Mouse (Mus musculus) liver, embryonic 16.5 days (tissue): ENCODE data around the gene Rpl23a. TPM values are rescaled to one million over a fixed set of nuclear protein-coding genes. Genes with fewer than 3 reads are reported as not detected.

Source experiments
- ATAC-seq: fragments of 200-750 bp; cut with Nextera tagmentation; 2 replicates; pipeline ENCODE4 v1.8.0; 2017; ENCODE audit warnings: low read depth, mild to moderate bottlenecking, moderate number of reproducible peaks, moderate library complexity
- H3K27ac ChIP-seq: fragments of 300-500 bp; sonication (generic); 2 replicates; pipeline ENCODE4 v1.5.1; 2014; ENCODE audit warnings: mild to moderate bottlenecking, low read length
- H3K27me3 ChIP-seq: fragments of 300-500 bp; sonication (generic); 2 replicates; pipeline ENCODE4 v1.6.1; 2014; ENCODE audit warnings: low read depth, low read length, mixed read lengths; ENCODE audit not compliant: control insufficient read depth, insufficient read depth
- H3K36me3 ChIP-seq: fragments of 300-500 bp; sonication (generic); 2 replicates; pipeline ENCODE4 v1.6.1; 2014; ENCODE audit warnings: mild to moderate bottlenecking; ENCODE audit not compliant: control insufficient read depth, insufficient read depth
- H3K4me1 ChIP-seq: fragments of 300-500 bp; sonication (generic); 2 replicates; pipeline ENCODE4 v1.6.1; 2014; ENCODE audit warnings: low read depth, low read length, mixed read lengths; ENCODE audit not compliant: control insufficient read depth
- H3K4me2 ChIP-seq: fragments of 300-500 bp; sonication (generic); 2 replicates; pipeline ENCODE4 v1.6.1; 2014; ENCODE audit warnings: low read depth, low read length, mixed read lengths
- H3K4me3 ChIP-seq: fragments of 300-500 bp; sonication (generic); 2 replicates; pipeline ENCODE4 v1.5.1; 2014; ENCODE audit warnings: low read depth, mild to moderate bottlenecking, low read length
- H3K9ac ChIP-seq: fragments of 300-500 bp; sonication (generic); 2 replicates; pipeline ENCODE4 v1.6.1; 2014; ENCODE audit warnings: low read depth, low read length
- H3K9me3 ChIP-seq: fragments of 300-500 bp; sonication (generic); replicated peaks from 2 replicates; pipeline ENCODE4 v1.6.1; 2016; ENCODE audit warnings: low read length; ENCODE audit not compliant: control insufficient read depth
- WGBS: fragments of 180-500 bp; shearing (Covaris S2); extraction: QIAGEN DNeasy Blood & Tissue Kit; methylation state at CpG from one replicate; pipeline ENCODE4 v1.1.7; 2014; ENCODE audit not compliant: insufficient replicate concordance; 5-methylcytosine and 5-hydroxymethylcytosine counted together
- polyA plus RNA-seq: library from polyadenylated mRNA; unstranded; fragments of >200 nt; fragmentation: Nextera tagmentation; extraction: Ambion mirVana; gene quantifications from 2 replicates; pipeline ENCODE4 v1.2.1, GENCODE M21; 2015

Rpl23a gene
- polyA plus RNA-seq, 1 experiment from 2014 or later: 609 TPM

DNA sequence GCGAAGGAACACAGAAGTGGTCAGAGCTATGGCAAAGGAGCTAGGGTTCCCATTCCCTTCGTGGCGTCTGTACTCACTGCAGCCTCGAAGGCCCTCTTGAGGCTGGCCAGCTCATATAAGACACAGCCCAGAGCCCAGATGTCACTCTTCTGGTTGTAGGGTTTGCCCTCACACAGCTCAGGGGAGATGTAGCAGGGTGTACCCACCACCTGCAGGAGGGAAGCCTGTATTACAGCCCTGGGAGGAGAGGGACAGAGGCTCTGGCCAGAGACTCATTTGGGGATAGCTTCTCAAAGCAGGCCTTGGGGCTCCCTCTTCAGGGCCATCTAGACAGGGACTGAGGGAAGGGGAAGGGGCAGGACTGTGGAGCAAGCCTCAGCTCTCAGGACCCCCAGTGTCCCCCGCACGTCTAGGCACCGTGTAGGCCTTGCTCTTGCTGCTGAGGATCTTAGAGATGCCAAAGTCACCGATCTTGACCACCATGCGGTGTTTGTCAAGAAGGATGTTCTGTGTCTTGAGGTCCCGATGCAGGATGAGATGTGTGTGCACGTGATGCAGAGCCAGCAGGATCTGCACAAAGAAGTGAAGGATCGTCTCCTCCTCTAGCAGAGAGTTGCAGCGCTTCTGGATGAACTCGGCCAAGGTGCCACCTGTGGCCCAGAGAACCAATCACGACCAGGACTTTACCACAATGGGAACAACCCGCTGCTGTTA is 11.2 kb downstream of the Rpl23a start:
- H3K27me3 ChIP-seq: no peaks in the 10 kb centered on the region
- H3K4me1 ChIP-seq: peaks cover 66% of the 10 kb centered on the region
- H3K36me3 ChIP-seq: no peaks in the 10 kb centered on the region
- H3K9ac ChIP-seq: no peak overlapping the region; the same call in 1 of the 2 replicates
- no peak overlapping the region for H3K4me2 ChIP-seq
- WGBS: 83% methylated on average over 16 of the region's 16 CpGs
- H3K27ac ChIP-seq: no peak overlapping the region
- no peak for ATAC-seq
- H3K9me3 ChIP-seq: no peaks in the 10 kb centered on the region
- no peak overlapping the region for H3K4me3 ChIP-seq

DNA sequence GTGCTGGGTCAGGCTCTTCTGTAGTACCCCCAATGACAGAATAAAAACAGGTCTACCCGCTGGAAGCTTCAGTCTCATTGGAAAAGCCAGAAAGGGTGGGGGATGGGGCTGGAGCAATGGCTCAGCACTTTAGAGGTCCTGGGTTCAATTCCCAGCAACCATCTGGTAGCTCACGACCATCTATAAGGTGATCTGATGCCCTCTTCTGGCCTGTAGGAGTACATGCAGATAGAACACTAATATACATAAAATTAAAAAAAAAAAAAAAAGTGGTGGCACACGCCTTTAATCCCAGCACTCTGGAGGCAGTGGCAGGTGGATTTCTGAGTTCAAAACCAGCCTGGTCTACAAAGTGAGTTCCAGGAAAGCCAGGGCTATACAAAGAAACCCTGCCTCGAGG is 12.1 kb downstream of the Rpl23a start:
- WGBS: 57% methylated on average over 4 of the region's 4 CpGs
- no peak overlapping the region for H3K4me3 ChIP-seq
- H3K27me3 ChIP-seq: no peaks in the 10 kb centered on the region
- H3K4me2 ChIP-seq: no peak overlapping the region
- H3K9me3 ChIP-seq: no peaks in the 10 kb centered on the region
- no peak overlapping the region for H3K27ac ChIP-seq
- H3K4me1 ChIP-seq: peaks cover 75% of the 10 kb centered on the region
- no peaks in the 10 kb centered on the region for H3K36me3 ChIP-seq
- ATAC-seq: no peak
- H3K9ac ChIP-seq: no peak overlapping the region

DNA sequence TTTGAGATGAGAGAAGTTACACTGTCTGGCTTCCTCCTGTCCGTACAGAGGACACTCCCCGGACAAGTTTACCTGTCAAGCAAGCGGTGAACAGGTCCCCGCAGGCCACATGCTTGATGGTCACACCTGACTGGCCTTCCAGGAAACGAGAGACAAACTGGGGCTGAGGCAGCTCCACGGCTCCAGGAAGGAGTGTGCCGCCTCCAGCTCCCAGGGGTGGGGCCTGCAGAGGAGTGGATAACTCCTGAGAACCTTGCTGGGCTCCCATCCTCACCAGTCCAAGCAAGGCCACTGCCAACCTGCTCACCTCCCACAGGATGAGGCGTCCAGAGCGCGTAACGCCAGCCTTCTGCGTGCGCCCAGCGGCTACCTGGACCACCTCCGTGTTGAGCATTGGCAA is 13.1 kb downstream of the Rpl23a start:
- Histone ChIP-seq H3K4me2 (no peak overlapping the region), H3K27ac (peak overlapping the region; percentile 1; the same call in 1 of the 2 replicates), H3K4me1 (peaks cover 76% of the 10 kb centered on the region), H3K9me3 (no peaks in the 10 kb centered on the region), H3K9ac (no peak overlapping the region), H3K27me3 (no peaks in the 10 kb centered on the region), H3K4me3 (no peak overlapping the region), H3K36me3 (no peaks in the 10 kb centered on the region)
- ATAC-seq: no peak
- WGBS: 87% methylated on average over 15 of the region's 15 CpGs

DNA sequence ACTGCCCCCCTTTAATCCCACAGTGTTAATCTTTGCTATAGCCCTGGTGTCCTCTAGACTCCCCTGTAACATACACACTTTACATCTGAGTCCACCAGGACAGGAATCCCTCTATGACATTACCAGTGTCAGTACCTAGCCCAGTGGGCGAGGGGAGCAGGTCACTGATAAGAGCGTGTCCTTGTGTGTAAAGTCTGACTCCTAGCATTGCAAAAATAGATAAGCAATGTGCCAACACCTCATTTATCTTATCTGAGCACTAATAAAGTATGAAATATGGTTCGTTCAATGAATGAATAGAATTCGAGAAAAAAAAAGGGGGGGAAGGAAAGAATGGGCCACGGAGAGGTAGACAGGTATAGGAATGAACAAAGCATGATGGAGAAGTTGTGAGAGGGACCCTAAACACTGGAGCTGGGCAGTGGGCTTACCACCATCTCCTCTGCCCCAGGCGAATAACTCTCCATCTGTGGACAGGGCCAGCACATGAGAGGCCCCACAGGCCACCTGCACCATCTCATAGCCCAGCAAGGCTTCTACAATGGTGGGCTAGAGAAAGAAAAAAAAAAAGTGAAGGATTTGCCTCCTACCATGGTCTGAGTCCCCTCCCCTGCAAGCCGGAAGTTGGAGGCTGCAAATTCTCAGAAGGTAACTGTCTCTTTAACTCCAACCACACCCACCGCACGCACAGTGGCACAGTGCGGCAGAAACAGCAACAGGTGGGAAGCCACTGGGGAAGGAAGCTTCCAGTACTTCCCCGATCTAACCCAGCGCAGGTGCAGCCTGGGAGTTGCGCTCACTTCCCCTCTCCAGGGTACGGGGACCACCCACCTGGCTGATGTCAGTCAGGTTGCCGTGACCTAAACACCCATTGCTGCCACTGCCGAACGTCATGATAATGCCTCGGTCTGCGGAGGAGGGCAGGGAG is 14.6 kb downstream of the Rpl23a start:
- peak overlapping the region; percentile 60 for H3K4me3 ChIP-seq
- peak overlapping the region; percentile 91 for H3K27ac ChIP-seq
- H3K36me3 ChIP-seq: no peaks in the 10 kb centered on the region
- peak overlapping the region; percentile 88 for H3K4me2 ChIP-seq
- ATAC-seq: peak; percentile 60
- H3K27me3 ChIP-seq: no peaks in the 10 kb centered on the region
- H3K9ac ChIP-seq: peak overlapping the region; percentile 60
- H3K9me3 ChIP-seq: no peaks in the 10 kb centered on the region
- WGBS: 14% methylated on average over 19 of the region's 19 CpGs
- H3K4me1 ChIP-seq: peaks cover 72% of the 10 kb centered on the region

DNA sequence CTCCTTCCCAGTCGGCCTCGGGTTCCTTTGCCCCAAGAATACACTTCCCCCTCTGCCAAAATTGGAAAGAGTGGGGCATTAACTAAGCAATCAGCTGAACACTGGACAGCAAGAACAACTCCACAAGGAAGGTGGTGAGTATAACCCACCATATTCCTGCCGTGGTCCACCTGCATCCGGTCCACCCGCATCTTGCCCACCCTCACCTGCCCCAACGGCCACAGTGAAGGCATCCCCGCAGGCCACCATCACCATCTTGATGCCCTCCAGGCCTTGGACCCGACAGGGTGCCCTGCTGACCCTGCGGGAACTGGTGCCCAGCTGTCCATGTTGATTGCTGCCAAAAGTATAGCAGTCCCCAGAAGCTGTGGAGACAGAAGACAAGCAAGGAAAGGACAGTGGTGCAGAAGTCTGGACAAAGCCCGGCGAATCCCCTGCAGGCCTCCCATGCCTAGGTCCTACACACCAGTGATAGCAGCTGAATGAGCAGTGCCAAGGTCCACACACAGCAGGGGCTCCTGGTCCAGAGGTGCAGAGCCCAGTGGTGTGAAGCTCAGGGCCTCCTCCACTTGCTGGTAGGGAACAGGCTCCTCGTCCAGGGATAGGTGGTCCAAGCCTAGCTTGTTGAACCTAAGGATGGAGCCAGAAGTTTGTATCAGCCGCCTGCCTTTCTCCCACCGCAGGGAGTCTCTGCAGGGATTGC is 16.0 kb downstream of the Rpl23a start:
- Histone ChIP-seq H3K4me2 (0 out of 2 replicates have a peak overlapping the region, but pooled peaks have one; percentile 88), H3K27me3 (no peaks in the 10 kb centered on the region), H3K27ac (peak overlapping the region; percentile 91), H3K4me1 (peaks cover 82% of the 10 kb centered on the region), H3K4me3 (no peak overlapping the region), H3K9me3 (no peaks in the 10 kb centered on the region), H3K9ac (peak overlapping the region; percentile 12), H3K36me3 (no peaks in the 10 kb centered on the region; the same call in 1 of the 2 replicates)
- WGBS: 80% methylated on average over 14 of the region's 14 CpGs
- ATAC-seq: no peak

DNA sequence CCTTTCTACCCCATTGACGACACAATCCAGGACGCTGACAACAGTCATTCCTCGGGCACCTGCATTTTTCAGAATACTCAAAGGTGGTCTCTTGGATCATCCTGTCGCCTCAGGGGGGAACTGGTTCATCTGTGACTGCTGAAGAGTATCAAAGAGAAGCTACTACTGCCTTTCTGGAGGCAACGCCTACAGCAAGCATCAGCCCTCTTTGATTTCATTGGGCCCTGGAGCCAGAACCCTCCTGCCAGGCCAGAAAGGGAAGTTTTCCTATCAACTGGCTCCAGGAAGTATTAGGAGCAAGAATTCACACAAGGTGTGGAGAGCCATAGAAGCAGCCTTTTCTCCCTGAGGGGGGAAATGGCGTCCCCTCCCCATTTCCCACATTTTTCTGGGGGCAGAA is 16.7 kb downstream of the Rpl23a start:
- ATAC-seq: no peak
- Histone ChIP-seq H3K4me1 (peaks cover 81% of the 10 kb centered on the region), H3K9ac (no peak overlapping the region)

DNA sequence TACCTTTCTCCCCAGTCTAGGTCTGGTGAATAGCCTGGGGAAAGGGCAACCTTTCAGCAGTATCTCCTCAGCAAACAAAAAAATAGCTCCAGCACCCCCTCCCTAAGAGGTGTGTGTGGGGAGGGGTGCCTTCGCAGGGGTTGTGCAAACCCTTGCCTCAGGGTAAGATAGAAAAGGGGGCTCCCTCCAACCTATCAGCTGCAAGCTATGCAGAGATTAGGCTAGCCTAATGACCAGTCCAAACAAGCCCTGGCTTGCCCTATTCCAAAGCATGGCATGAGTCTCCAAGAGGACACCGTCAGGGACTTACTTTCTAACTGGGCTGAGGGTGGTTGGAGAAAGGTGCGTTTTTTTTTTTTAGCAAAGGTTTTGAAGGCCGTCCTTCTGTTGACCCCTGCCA is 17.2 kb downstream of the Rpl23a start:
- H3K4me2 ChIP-seq: peak overlapping the region; percentile 100
- H3K27ac ChIP-seq: peak overlapping the region; percentile 89
- 54% methylated on average over 4 of the region's 4 CpGs for WGBS
- no peak for ATAC-seq
- H3K36me3 ChIP-seq: peaks cover 7% of the 10 kb centered on the region
- H3K9ac ChIP-seq: peak overlapping the region; percentile 98
- H3K4me1 ChIP-seq: peaks cover 83% of the 10 kb centered on the region
- H3K9me3 ChIP-seq: no peaks in the 10 kb centered on the region
- H3K4me3 ChIP-seq: peak overlapping the region; percentile 96
- no peaks in the 10 kb centered on the region for H3K27me3 ChIP-seq

More for the DNA sequence above, 16.7 kb downstream of the Rpl23a start:
- 63% methylated on average over 6 of the region's 6 CpGs for WGBS
- H3K9me3 ChIP-seq: no peaks in the 10 kb centered on the region
- peaks cover 4% of the 10 kb centered on the region; the same call in 1 of the 2 replicates for H3K36me3 ChIP-seq
- H3K27me3 ChIP-seq: no peaks in the 10 kb centered on the region
- no peak overlapping the region for H3K4me2 ChIP-seq
- no peak overlapping the region for H3K27ac ChIP-seq
- no peak overlapping the region for H3K4me3 ChIP-seq

DNA sequence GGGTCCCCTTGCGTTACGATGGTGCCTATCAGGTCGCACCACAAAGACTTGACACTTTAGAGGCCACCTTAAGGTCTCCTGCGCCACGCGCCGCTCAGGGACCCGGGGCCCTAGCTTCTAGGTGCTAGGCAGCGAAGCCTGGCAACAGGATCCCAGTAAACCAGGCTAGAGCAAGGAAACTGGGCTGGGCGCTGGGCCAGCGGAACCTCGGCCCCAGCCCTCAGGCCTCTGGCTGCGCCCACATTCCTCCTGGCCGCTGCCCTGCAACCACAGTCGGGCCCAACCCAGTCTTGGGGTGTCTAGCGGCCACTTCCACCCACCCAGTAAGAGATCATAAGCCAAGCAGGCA is 17.6 kb downstream of the Rpl23a start:
- H3K27me3 ChIP-seq: no peaks in the 10 kb centered on the region
- H3K4me2 ChIP-seq: peak overlapping the region; percentile 100
- H3K9ac ChIP-seq: peak overlapping the region; percentile 98
- peak; percentile 12 for ATAC-seq
- 3% methylated on average over 16 of the region's 16 CpGs for WGBS
- no peaks in the 10 kb centered on the region for H3K9me3 ChIP-seq
- H3K27ac ChIP-seq: peak overlapping the region; percentile 89
- H3K4me1 ChIP-seq: peaks cover 84% of the 10 kb centered on the region
- peaks cover 11% of the 10 kb centered on the region for H3K36me3 ChIP-seq
- H3K4me3 ChIP-seq: peak overlapping the region; percentile 96
